In the genomic region with DNA sequence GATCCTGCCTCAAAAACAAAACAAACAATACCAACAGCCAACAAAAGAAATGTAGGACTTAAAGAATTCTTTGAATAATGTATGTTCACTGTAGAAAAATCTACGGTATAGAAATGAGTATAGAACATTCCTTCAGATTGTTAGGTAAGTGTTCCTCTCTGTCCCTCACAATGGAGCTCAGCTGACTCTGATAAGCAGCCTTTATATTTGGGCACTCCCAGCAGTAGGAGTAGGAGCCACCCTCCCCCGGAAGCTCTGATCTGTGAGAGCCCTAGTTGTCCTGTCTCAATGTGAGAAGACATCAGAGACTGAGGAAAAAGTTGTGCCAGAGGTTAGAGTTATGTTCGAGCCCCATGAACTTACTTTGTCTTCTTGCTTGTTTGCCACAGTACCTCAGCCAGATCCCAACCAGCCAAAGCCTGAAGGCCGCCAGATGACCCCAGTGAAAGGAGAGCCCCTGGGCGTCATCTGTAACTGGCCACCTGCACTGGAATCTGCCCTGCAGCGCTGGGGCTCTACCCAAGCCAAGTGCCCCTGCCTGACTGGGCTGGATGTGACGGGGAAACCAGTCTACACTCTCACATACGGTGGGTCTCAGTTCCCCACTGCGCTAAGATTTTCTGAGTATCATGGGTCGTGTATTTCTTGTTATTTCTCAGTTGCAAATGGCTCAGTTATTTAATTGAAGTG, we compare ENCODE assay signal across 23 mouse cellular contexts.
A peak's percentile ranks its signal among the peaks of the same experiment; 100 is the strongest.
DNase-seq lines count a peak whose midpoint lies in the region; ATAC-seq and TF ChIP-seq lines count a peak whose summit lies in the region.
"Had no signal": no experiment of that assay in that cellular context is flagged by ENCODE, and none has a peak within 500 bp of the region (broad histone marks: within the 10 kb centered on the region; RNA-seq: fewer than 3 reads in every experiment).

No protein-coding gene starts in this region.

- peak overlapping the region; percentile 5; the same call in 1 of the 2 replicates for H3K27ac ChIP-seq in heart, embryonic 12.5 days (ENCODE audit: poor library complexity, severe bottlenecking)
- H3K27ac ChIP-seq in limb, embryonic 13.5 days: peak overlapping the region; percentile 49; the same call in 1 of the 2 replicates
- H3K27ac ChIP-seq in limb, embryonic 10.5 days: no peak overlapping the region
- H3K27ac ChIP-seq in intestine, embryonic 16.5 days (ENCODE audit: low read length): peak overlapping the region; percentile 80
- peak overlapping the region; percentile 56; the same call in 1 of the 2 replicates for H3K27ac ChIP-seq in stomach, postnatal 0 days (replicated peaks)
- H3K27ac ChIP-seq: embryonic facial prominence, embryonic 10.5 days; heart, embryonic 10.5 days; hindbrain, embryonic 10.5 days; left cerebral cortex, adult 2 months; midbrain, embryonic 10.5 days; neural tube, embryonic 15.5 days had no signal

- no peak for DNase-seq in heart, postnatal 14 days
- DNase-seq in limb, embryonic 10.5 days (ENCODE audit: low spot score): no peak
- no peak for DNase-seq in stomach, postnatal 0 days (ENCODE audit: low spot score)
- no peak for DNase-seq in embryo, embryonic 10 days (ENCODE audit: low spot score)
- DNase-seq: adrenal gland, postnatal 36 days; cerebellum, adult 9-10 months; kidney, adult 11 months; lung, postnatal 4 days; thymus, adult 2 months; thymus, postnatal 4 days had no signal

- no peak for ATAC-seq in heart, embryonic 12.5 days (ENCODE audit: insufficient number of reproducible peaks, low FRiP score)
- ATAC-seq in limb, embryonic 13.5 days (ENCODE audit: low FRiP score, low read depth): no peak
- peak; percentile 85 for ATAC-seq in intestine, embryonic 16.5 days
- 0 out of 2 replicates have a peak, but pooled peaks have one; percentile 22 for ATAC-seq in stomach, postnatal 0 days (ENCODE audit: low FRiP score, low TSS enrichment)
- ATAC-seq in megakaryocyte progenitor cell, adult 5-6 weeks (replicated peaks; ENCODE audit: poor library complexity): no peak
- ATAC-seq: CD4-positive, CD25-positive, alpha-beta regulatory T cell, adult 4 months; forebrain, embryonic 16.5 days; hindbrain, embryonic 16.5 days had no signal

- H3K36me3 ChIP-seq in heart, embryonic 12.5 days: peaks cover 76% of the 10 kb centered on the region
- peaks cover 57% of the 10 kb centered on the region for H3K36me3 ChIP-seq in limb, embryonic 13.5 days
- H3K36me3 ChIP-seq in limb, embryonic 10.5 days: peaks cover 83% of the 10 kb centered on the region
- H3K36me3 ChIP-seq in intestine, embryonic 16.5 days (ENCODE audit: control insufficient read depth, insufficient read depth, low read length): peaks cover 12% of the 10 kb centered on the region; the same call in 1 of the 2 replicates
- H3K36me3 ChIP-seq in stomach, postnatal 0 days (ENCODE audit: control insufficient read depth, insufficient read depth, low read length): peaks cover 20% of the 10 kb centered on the region; the same call in 1 of the 2 replicates

- H3K9me3 ChIP-seq in heart, embryonic 12.5 days (replicated peaks): no peaks in the 10 kb centered on the region
- H3K9me3 ChIP-seq in limb, embryonic 13.5 days: no peaks in the 10 kb centered on the region
- no peaks in the 10 kb centered on the region for H3K9me3 ChIP-seq in limb, embryonic 10.5 days (replicated peaks)
- no peaks in the 10 kb centered on the region for H3K9me3 ChIP-seq in intestine, embryonic 16.5 days (ENCODE audit: control insufficient read depth, low read length)
- H3K9me3 ChIP-seq in stomach, postnatal 0 days (ENCODE audit: control insufficient read depth, low read length): no peaks in the 10 kb centered on the region
- H3K9me3 ChIP-seq: embryonic facial prominence, embryonic 10.5 days; heart, embryonic 10.5 days; hindbrain, embryonic 10.5 days; midbrain, embryonic 10.5 days; neural tube, embryonic 15.5 days had no signal

- WGBS in heart, embryonic 12.5 days: 76% methylated on average over 10 of the region's 10 CpGs
- WGBS in limb, embryonic 13.5 days: 83% methylated on average over 10 of the region's 10 CpGs
- WGBS in limb, embryonic 10.5 days: 85% methylated on average over 10 of the region's 10 CpGs
- 81% methylated on average over 10 of the region's 10 CpGs for WGBS in intestine, embryonic 16.5 days
- WGBS in stomach, postnatal 0 days: 84% methylated on average over 10 of the region's 10 CpGs

- no peaks in the 10 kb centered on the region for H3K27me3 ChIP-seq in heart, embryonic 12.5 days (replicated peaks)
- H3K27me3 ChIP-seq in limb, embryonic 13.5 days: no peaks in the 10 kb centered on the region
- H3K27me3 ChIP-seq in limb, embryonic 10.5 days (ENCODE audit: low read depth, poor library complexity, severe bottlenecking): no peaks in the 10 kb centered on the region
- no peaks in the 10 kb centered on the region for H3K27me3 ChIP-seq in intestine, embryonic 16.5 days (replicated peaks; ENCODE audit: control insufficient read depth, insufficient read depth, low read length)
- H3K27me3 ChIP-seq in stomach, postnatal 0 days (ENCODE audit: control insufficient read depth, insufficient read depth, low read length): no peaks in the 10 kb centered on the region
- H3K27me3 ChIP-seq: neural tube, embryonic 15.5 days had no signal

- TF ChIP-seq CTCF in stomach, postnatal 0 days (IDR thresholded peaks at IDR 0.05; ENCODE audit: low read depth): no peak

- intact Hi-C loops in heart, postnatal 14 days (cut with DNase I): no loop called here

- no peak overlapping the region for H3K9ac ChIP-seq in heart, embryonic 12.5 days
- H3K9ac ChIP-seq in limb, embryonic 13.5 days: no peak overlapping the region
- H3K9ac ChIP-seq in intestine, embryonic 16.5 days (ENCODE audit: low read depth, low read length): no peak overlapping the region
- no peak overlapping the region for H3K9ac ChIP-seq in stomach, postnatal 0 days (ENCODE audit: low read length)
- H3K9ac ChIP-seq: neural tube, embryonic 15.5 days had no signal

- H3K4me1 ChIP-seq in heart, embryonic 12.5 days (replicated peaks): peaks cover 27% of the 10 kb centered on the region
- no peaks in the 10 kb centered on the region for H3K4me1 ChIP-seq in limb, embryonic 13.5 days
- H3K4me1 ChIP-seq in limb, embryonic 10.5 days: no peaks in the 10 kb centered on the region
- peaks cover 6% of the 10 kb centered on the region for H3K4me1 ChIP-seq in intestine, embryonic 16.5 days (ENCODE audit: control insufficient read depth, insufficient read depth, low read length)
- no peaks in the 10 kb centered on the region for H3K4me1 ChIP-seq in stomach, postnatal 0 days (replicated peaks; ENCODE audit: control insufficient read depth, insufficient read depth)
- H3K4me1 ChIP-seq: embryonic facial prominence, embryonic 10.5 days; hindbrain, embryonic 10.5 days; midbrain, embryonic 10.5 days; neural tube, embryonic 15.5 days had no signal

- no peak for TF ChIP-seq EP300 in stomach, postnatal 0 days (optimal IDR thresholded peaks at IDR 0.05)

- no peak overlapping the region for H3K4me3 ChIP-seq in heart, embryonic 12.5 days
- H3K4me3 ChIP-seq in limb, embryonic 13.5 days: no peak overlapping the region
- no peak overlapping the region for H3K4me3 ChIP-seq in limb, embryonic 10.5 days
- H3K4me3 ChIP-seq in intestine, embryonic 16.5 days (ENCODE audit: low read length): no peak overlapping the region
- no peak overlapping the region for H3K4me3 ChIP-seq in stomach, postnatal 0 days (ENCODE audit: low read depth, low read length)
- H3K4me3 ChIP-seq: embryonic facial prominence, embryonic 10.5 days; heart, embryonic 10.5 days; hindbrain, embryonic 10.5 days; left cerebral cortex, adult 2 months; midbrain, embryonic 10.5 days; neural tube, embryonic 15.5 days had no signal

- H3K4me2 ChIP-seq in heart, embryonic 12.5 days: no peak overlapping the region
- H3K4me2 ChIP-seq in limb, embryonic 13.5 days (replicated peaks): no peak overlapping the region
- no peak overlapping the region for H3K4me2 ChIP-seq in intestine, embryonic 16.5 days (ENCODE audit: low read depth, low read length)
- no peak overlapping the region for H3K4me2 ChIP-seq in stomach, postnatal 0 days (replicated peaks; ENCODE audit: low read depth)
- H3K4me2 ChIP-seq: neural tube, embryonic 15.5 days had no signal

Comparison
In these comparisons a context has a peak if more than half of its experiments do, and no peak if none do; other contexts are left out.
1. ATAC-seq: peak in intestine, embryonic 16.5 days (single experiment) and stomach, postnatal 0 days (single experiment); none in heart, embryonic 12.5 days (single experiment), limb, embryonic 13.5 days (single experiment) and megakaryocyte progenitor cell, adult 5-6 weeks (single experiment).